Mouse (Mus musculus) mesoderm, embryonic 11.5 days (tissue): ENCODE measurements around the gene Ppm1n.

Experiments
- DNase-seq: peaks from one replicate; pipeline ENCODE4 v3.0.0-alpha.2; 2012; ENCODE audit warnings: low read depth, low spot score

Ppm1n gene

GRCm38 (mm10) chr7:19247511-19247910, 32.4 kb downstream of the Ppm1n start:
- no peak for DNase-seq

GRCm38 (mm10) chr7:19246855-19247254, 33.0 kb downstream of the Ppm1n start:
- no peak for DNase-seq

- DNase-seq: no peak
Measured at GRCm38 (mm10) chr7:19245083-19245482, 34.8 kb downstream of the Ppm1n start.

- no peak for DNase-seq
Measured at GRCm38 (mm10) chr7:19243858-19244257, 36.0 kb downstream of the Ppm1n start.

- no peak for DNase-seq
Measured at GRCm38 (mm10) chr7:19242005-19242404, 37.9 kb downstream of the Ppm1n start.

GRCm38 (mm10) chr7:19240905-19241463, 38.9 kb downstream of the Ppm1n start:
- no peak for DNase-seq

GRCm38 (mm10) chr7:19239986-19240385, 39.9 kb downstream of the Ppm1n start:
- no peak for DNase-seq

- DNase-seq: peak; percentile 94
Measured at GRCm38 (mm10) chr7:19239423-19239822, 40.4 kb downstream of the Ppm1n start.

GRCm38 (mm10) chr7:19238344-19238743, 41.5 kb downstream of the Ppm1n start:
- DNase-seq: no peak

- no peak for DNase-seq
Measured at GRCm38 (mm10) chr7:19236411-19236810, 43.5 kb downstream of the Ppm1n start.

- no peak for DNase-seq
Measured at GRCm38 (mm10) chr7:19235092-19235671, 44.7 kb downstream of the Ppm1n start.

GRCm38 (mm10) chr7:19234652-19235051, 45.2 kb downstream of the Ppm1n start:
- DNase-seq: no peak

- no peak for DNase-seq
Measured at GRCm38 (mm10) chr7:19231849-19232248, 48.0 kb downstream of the Ppm1n start.

- no peak for DNase-seq
Measured at GRCm38 (mm10) chr7:19230899-19231298, 49.0 kb downstream of the Ppm1n start.

GRCm38 (mm10) chr7:19230041-19230580, 49.8 kb downstream of the Ppm1n start:
- no peak for DNase-seq

- DNase-seq: no peak
Measured at GRCm38 (mm10) chr7:19229404-19229803, 50.5 kb downstream of the Ppm1n start.

GRCm38 (mm10) chr7:19228793-19229148, 51.1 kb downstream of the Ppm1n start:
- DNase-seq: no peak

- peak; percentile 100 for DNase-seq
Measured at GRCm38 (mm10) chr7:19227883-19228792, 51.7 kb downstream of the Ppm1n start, which contains the start of gene Opa3. TSS of gene Opa3 (plus strand) at chr7:19228334.

- DNase-seq: peak; percentile 25
Measured at GRCm38 (mm10) chr7:19226817-19227797, 52.8 kb downstream of the Ppm1n start.
